In the genomic region with DNA sequence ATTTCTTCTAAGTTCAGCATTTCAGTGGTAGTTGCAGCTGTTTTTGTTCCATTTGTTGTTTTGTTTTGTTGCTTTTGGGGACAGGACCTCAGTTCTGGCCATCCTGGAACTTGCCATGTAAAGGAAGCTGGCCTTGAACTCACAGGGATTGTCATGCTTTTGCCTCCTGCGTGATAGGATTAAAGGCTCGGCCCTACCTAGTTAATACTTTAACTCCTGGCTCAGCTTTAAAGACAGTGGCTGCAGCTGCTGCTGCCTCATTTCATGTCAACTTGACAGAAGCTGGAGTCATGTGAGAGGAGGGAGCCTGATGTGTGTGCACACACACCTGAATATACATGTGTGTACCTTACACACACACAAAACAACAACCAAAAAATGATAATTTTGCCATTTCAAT, we compare ENCODE assay signal across 29 mouse cellular contexts. TPM values are rescaled to one million over a fixed set of nuclear protein-coding genes. Genes with fewer than 3 reads are reported as not detected.
"Had no signal": no experiment of that assay in that cellular context is flagged by ENCODE, and none has a peak within 500 bp of the region (broad histone marks: within the 10 kb centered on the region; RNA-seq: fewer than 3 reads in every experiment).

No protein-coding gene starts in this region.

- H3K27me3 ChIP-seq: limb, embryonic 13.5 days; midbrain, embryonic 12.5 days; midbrain, embryonic 15.5 days; neural tube, embryonic 12.5 days; neural tube, embryonic 15.5 days had no signal

- H3K4me1 ChIP-seq: limb, embryonic 10.5 days; limb, embryonic 13.5 days; liver, embryonic 12.5 days; midbrain, embryonic 12.5 days; midbrain, embryonic 15.5 days; neural tube, embryonic 12.5 days; neural tube, embryonic 15.5 days had no signal

- DNase-seq: layer of hippocampus, adult 9-11 months; lung, adult 2 months; lung, postnatal 14 days; right cerebral cortex, adult 18-20 months; right cerebral cortex, postnatal 14 days; right cerebral cortex, postnatal 4 days; thymus, adult 2 months; thymus, postnatal 14 days; thymus, postnatal 4 days had no signal

- H3K36me3 ChIP-seq: limb, embryonic 10.5 days; limb, embryonic 13.5 days; liver, embryonic 12.5 days; midbrain, embryonic 12.5 days; midbrain, embryonic 15.5 days; neural tube, embryonic 12.5 days; neural tube, embryonic 15.5 days had no signal

- H3K27ac ChIP-seq: hindbrain, postnatal 0 days; layer of hippocampus, adult 2 months; limb, embryonic 10.5 days; limb, embryonic 13.5 days; liver, embryonic 12.5 days; liver, embryonic 15.5 days; macrophage; midbrain, embryonic 12.5 days; midbrain, embryonic 15.5 days; neural tube, embryonic 12.5 days; neural tube, embryonic 15.5 days; stomach, postnatal 0 days had no signal

- H3K9ac ChIP-seq: limb, embryonic 13.5 days; liver, embryonic 12.5 days; liver, embryonic 15.5 days; midbrain, embryonic 12.5 days; midbrain, embryonic 15.5 days; neural tube, embryonic 12.5 days; neural tube, embryonic 15.5 days had no signal

- H3K4me3 ChIP-seq: layer of hippocampus, adult 2 months; limb, embryonic 10.5 days; limb, embryonic 13.5 days; liver, embryonic 12.5 days; liver, embryonic 15.5 days; midbrain, embryonic 12.5 days; midbrain, embryonic 15.5 days; neural tube, embryonic 12.5 days; neural tube, embryonic 15.5 days had no signal

RNA-seq across cellular contexts. Expression of a gene that starts 5.3 kb away (rescaled TPM):
- total RNA-seq: hindbrain, postnatal 0 days; layer of hippocampus, postnatal 25 days; left cerebral cortex, postnatal 25 days; megakaryocyte, adult 5-6 weeks had no signal
- polyA plus RNA-seq: hindbrain, postnatal 0 days; inflammation-experienced regulatory T-cells, adult 6 months; intestine, embryonic 16.5 days; large intestine, adult 2 months; limb, embryonic 10.5 days; limb, embryonic 13.5 days; liver, embryonic 12.5 days; liver, embryonic 15.5 days; lung, adult 2 months; lung, embryonic 16.5 days; macrophage; midbrain, embryonic 12.5 days; midbrain, embryonic 15.5 days; neural tube, embryonic 12.5 days; neural tube, embryonic 15.5 days; stomach, embryonic 14.5 days; stomach, postnatal 0 days; thymus, adult 2 months had no signal

RNA-seq across cellular contexts. Expression of a gene that starts 7.9 kb away (rescaled TPM):
- total RNA-seq: megakaryocyte, adult 5-6 weeks had no signal
- polyA plus RNA-seq: inflammation-experienced regulatory T-cells, adult 6 months; large intestine, adult 2 months; lung, adult 2 months; macrophage; thymus, adult 2 months had no signal

RNA-seq across cellular contexts. Expression of a gene that starts 25.1 kb away (rescaled TPM):
- total RNA-seq: megakaryocyte, adult 5-6 weeks had no signal
- polyA plus RNA-seq: inflammation-experienced regulatory T-cells, adult 6 months; limb, embryonic 10.5 days; limb, embryonic 13.5 days; liver, embryonic 12.5 days; lung, adult 2 months; lung, embryonic 16.5 days; macrophage; midbrain, embryonic 12.5 days; stomach, embryonic 14.5 days had no signal

RNA-seq across cellular contexts. Expression of a gene that starts 34.8 kb away (rescaled TPM):
- polyA plus RNA-seq: inflammation-experienced regulatory T-cells, adult 6 months had no signal
